Mouse (Mus musculus): ENCODE results near the gene Kcnk2.
"Not testable (repeated sequence)": the region's sequence is repeated elsewhere in the genome, so short reads cannot be mapped to it uniquely, and the experiment has no call there.

Gene Kcnk2

GRCm38 (mm10) chr1:189342416-189343104 is 59.5 kb downstream of the Kcnk2 start:
- no peak for DNase-seq

DNA sequence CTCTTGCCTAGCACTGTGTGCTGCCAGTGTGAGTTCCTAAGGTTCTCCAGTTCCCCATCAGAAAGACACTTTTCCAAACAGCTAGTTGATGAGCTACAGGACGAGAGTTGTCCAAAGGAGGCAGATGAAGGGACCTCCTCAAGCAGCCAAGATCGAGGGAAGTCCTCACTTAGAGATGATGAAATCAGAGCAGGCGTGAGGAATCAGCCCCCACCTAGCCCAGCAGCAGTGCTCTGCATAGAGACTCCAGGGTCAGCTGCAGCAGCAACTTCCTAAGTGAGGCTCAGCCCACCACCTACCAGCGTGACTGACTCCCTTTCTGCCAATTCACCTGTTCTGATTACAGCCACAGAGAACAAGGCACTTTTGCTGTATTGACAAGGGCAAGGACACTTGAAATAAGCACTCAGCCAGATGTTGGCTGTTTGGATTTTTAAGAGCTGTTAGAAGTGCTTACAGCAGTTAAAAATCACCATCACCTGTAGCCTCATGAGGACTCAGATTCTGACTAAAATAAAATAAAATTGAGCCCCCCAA is 60.6 kb downstream of the Kcnk2 start:
- DNase-seq, result no peak

DNA sequence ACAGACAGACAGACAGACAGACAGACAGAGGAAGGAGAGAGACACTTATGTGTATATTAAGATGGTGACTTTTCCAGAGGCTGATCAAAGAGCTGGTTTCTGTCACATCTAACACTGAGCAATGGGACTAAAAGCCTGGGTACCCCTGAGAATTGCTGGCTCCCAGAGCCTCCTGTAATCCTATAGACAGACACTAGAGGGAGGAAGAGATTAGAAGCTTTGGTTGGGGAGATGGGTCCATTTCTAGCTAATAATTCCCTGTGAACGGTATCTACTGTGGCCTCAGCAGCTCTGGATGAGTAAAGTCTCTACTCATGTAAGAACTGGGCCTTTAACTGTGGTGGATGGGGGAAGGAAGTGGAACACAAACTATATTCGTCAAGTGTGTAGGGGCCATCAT is 86.2 kb downstream of the Kcnk2 start:
- DNase-seq, result no peak

DNA sequence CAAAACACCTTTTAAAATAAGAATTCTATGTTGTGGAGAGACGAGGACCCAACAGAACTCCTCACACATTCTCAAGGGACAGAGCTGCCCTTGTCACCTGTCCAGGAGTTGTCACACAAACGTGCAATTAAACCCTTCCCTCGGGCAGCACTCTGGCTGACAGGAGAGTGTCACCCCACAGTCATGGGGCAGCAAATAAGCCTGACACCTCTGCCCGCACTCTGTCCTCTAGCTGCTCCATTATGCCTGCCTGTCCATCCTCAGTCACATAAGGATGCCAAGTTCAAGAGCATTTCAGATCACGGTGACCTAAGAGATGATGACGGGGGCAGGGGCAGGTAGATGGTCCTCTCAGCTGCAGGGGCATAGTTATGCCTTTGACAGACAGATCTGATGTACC is 87.6 kb downstream of the Kcnk2 start:
- DNase-seq, result no peak

GRCm38 (mm10) chr1:189313750-189314149 is 88.3 kb downstream of the Kcnk2 start:
- no peak for DNase-seq

GRCm38 (mm10) chr1:189310145-189310544 is 91.9 kb downstream of the Kcnk2 start:
- DNase-seq, result no peak

- no peak for DNase-seq
Observed at GRCm38 (mm10) chr1:189304988-189305522, 97.0 kb downstream of the Kcnk2 start.

DNA sequence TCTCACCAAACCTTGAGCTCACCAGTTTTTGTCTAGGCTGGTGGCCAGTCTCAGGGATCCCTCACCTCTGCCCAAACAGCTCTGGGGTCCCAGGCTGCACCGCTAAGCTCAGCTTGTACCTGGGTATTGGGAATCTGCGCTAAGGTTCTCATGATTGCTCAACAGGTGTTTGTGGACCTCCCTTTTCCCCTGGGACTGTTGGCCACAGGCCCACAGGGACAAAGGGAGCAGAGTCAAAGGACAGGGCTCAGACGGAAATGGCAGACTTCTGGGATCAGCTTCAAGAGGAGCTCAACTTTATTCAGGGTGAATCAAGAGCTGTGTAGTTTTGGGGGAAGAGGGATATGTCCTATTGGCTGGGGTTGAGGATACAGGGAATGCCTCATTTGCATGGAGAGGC is 99.1 kb downstream of the Kcnk2 start:
- DNase-seq, result no peak

- DNase-seq, result no peak
Observed at GRCm38 (mm10) chr1:189293679-189294406, 108.2 kb downstream of the Kcnk2 start.

GRCm38 (mm10) chr1:189290885-189291284 is 111.2 kb downstream of the Kcnk2 start:
- no peak for DNase-seq

DNA sequence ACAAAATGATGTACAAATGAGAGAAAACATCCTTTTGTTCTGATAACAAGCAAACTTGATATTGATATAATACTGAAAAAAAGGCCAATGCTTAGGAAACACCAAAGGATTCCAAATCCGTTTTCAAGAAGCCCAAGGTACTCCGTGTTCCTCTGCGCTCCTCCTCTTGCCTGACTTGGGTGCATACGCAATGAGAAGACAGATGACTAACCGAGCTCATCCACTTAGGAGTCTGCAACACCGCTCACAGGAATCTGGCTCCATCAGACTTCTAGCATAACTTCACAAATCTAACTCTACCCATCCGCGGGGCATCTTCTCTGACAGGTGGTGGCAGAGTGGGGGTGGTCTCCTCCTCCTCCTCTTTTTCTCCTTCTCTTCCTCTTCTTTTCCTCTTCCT is 113.1 kb downstream of the Kcnk2 start:
- no peak for DNase-seq

DNA sequence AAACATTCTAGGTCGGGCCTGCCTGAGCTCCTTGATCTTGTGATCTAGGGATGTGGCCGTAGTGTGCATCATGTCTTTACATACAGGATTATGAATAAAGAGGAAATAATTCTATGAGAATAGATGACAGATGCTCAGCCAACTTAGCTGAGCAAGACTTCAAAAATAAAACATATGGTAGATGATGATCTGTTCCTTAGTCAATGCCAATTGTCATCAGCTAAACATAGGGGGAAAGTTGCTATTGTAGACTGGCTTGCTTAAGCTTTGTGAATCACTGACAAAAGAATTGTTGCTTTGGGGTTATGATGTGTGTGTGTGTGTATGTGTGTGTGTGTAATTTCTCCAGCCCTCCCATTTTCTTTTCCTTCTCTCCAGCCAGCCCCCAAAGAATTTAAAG is 129.8 kb downstream of the Kcnk2 start:
- DNase-seq, result no peak

DNA sequence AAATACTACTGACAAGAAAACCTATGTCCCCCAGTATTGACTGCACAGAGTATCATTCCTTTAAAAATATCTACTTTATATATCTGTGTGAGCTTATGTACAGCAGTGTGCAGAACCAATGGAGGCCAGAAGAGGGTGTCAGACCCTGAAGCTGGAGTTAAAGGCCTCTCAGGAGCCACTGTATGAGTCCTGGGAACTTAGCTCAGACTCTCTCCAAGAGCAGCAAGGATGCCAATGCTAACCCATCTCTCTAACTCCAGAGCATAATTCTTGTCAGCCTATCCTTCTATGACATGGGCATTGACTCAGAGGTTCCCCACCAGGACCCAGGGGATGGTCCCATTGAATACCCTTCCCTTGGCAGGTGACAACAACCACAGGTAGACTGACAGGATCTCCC is 148.4 kb downstream of the Kcnk2 start:
- DNase-seq, result no peak

- peak in 1 of 2 experiments; percentile 25 for DNase-seq
Observed at GRCm38 (mm10) chr1:189253207-189253606, 148.9 kb downstream of the Kcnk2 start.

- DNase-seq, result not testable (repeated sequence)
Observed at GRCm38 (mm10) chr1:189243206-189243605, 158.9 kb downstream of the Kcnk2 start.

GRCm38 (mm10) chr1:189235261-189235660 is 166.8 kb downstream of the Kcnk2 start:
- no peak for DNase-seq

- DNase-seq, result no peak
Observed at GRCm38 (mm10) chr1:189232829-189233228, 169.2 kb downstream of the Kcnk2 start.

DNA sequence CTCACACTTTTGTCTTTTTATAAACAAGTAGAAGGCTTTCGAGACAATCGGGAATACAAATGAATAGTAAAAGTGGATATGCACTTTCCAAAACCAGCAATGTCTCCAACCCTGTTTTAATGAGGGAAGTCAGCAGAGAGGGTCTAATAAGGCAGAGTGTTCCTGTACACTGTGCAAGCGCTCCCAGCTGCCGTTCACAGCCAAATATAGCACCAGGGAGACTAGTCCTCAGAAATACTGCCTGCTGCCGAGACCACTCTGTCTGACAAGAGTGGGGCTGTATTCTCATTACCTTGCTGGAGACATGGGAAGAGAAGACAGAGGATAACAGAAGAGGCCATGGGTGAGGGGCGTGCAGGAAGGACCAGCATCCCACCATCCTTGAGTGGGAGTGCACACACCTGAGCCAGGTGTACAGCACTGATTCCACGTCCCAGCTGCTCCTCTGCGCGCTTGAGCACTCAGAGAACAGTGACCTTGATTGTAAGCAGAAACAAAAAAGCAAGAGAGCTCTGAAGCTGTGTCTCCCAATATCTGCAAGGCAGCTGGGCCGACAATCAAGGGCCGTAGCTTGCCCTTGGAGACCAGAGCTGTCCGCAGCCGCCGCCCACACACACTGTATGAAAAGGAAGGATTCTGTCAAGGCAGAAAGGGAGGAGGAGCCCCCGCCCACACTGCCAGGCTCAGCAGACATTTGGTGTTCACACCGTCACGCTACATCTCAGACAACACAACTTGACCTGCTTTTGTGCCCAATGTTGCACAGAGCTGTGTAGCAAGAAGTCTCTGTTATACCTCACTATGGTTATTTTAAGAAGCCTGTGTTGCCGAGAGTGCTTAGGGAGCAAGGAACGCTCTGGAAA is 173.6 kb downstream of the Kcnk2 start:
- no peak for DNase-seq

- DNase-seq, result no peak
Observed at GRCm38 (mm10) chr1:189227479-189227878, 174.6 kb downstream of the Kcnk2 start.

- DNase-seq, result no peak
Observed at GRCm38 (mm10) chr1:189219051-189219450, 183.0 kb downstream of the Kcnk2 start.

DNA sequence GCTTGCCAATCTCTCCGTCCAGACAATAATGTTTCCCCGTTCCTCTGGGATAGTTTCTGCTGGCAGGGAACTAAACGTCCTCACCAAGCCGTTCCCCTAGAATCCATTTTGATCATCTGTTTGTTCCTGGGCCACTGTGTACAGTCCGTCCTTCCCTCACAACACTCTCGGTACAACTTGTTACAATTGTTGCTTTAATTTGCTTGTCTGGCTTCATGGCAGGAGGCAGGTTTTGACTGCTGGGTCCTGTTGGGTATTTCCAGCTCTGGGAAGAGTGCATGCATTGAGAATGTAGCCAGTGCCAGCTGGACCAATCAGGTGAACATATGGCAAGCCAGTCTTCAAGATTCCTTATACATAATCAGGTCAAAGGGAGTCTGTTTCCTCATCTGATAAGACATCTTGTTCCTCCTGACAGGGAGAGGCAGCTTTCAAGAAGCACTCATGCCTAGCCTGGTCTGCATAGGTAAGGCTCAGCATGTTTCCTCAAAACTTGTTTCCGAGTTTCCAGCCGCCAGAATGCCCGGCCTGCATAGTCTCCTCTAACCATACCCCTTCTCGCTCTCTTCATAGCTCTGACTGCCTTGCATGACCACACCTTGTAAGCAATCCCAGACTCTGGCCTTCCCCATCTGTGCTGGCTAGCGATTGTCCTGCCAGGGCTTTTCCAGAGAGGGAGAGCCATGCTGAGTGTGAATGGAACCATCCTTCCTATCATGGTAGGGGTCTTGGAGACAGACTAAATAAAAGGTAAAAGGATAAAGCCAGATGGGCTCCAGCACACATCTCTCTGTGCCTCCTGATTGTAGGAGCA is 184.1 kb downstream of the Kcnk2 start:
- no peak for DNase-seq

- no peak for DNase-seq
Observed at GRCm38 (mm10) chr1:189215131-189215530, 186.9 kb downstream of the Kcnk2 start.
